Mouse (Mus musculus): ENCODE results near the gene Ipo8. TPM values are rescaled to one million over a fixed set of nuclear protein-coding genes. Genes with fewer than 3 reads are reported as not detected.
A peak's percentile ranks its signal among the peaks of the same experiment; 100 is the strongest.

Ipo8 gene
- 6.0 and 7.1 TPM in 2 replicates for polyA plus RNA-seq (2015; fragmentation: Nextera tagmentation; extraction: Ambion mirVana)

GRCm38 (mm10) chr6:148830748-148831727 lies at the start of gene Ipo8:
Gene Ipo8, minus strand, starts transcription at chr6:148831467.
- H3K4me2 ChIP-seq (ENCODE audit: low read depth, low read length), result peak within 1 kb of the TSS; percentile 78
- H3K9ac ChIP-seq (ENCODE audit: low read depth, low read length), result peak within 1 kb of the TSS; percentile 82
- no peaks in the 10 kb centered on the region for H3K27me3 ChIP-seq (ENCODE audit: control insufficient read depth, insufficient read depth, low read depth, low read length)
- peak; percentile 96 for ATAC-seq (ENCODE audit: low read depth)
- peaks cover 6% of the 10 kb centered on the region for H3K4me1 ChIP-seq (ENCODE audit: control insufficient read depth, low read depth, low read length)
- H3K27ac ChIP-seq (ENCODE audit: low read length), result peak within 1 kb of the TSS; percentile 57
- H3K9me3 ChIP-seq (replicated peaks; ENCODE audit: control insufficient read depth, low read length), result no peaks in the 10 kb centered on the region
- H3K36me3 ChIP-seq (ENCODE audit: control insufficient read depth, insufficient read depth), result no peaks in the 10 kb centered on the region; the same call in 1 of the 2 replicates
- peak within 1 kb of the TSS; percentile 83 for H3K4me3 ChIP-seq (ENCODE audit: low read depth, low read length)
- under 1% methylated on average over 47 of the region's 47 CpGs for WGBS (ENCODE audit: insufficient replicate concordance)

DNA sequence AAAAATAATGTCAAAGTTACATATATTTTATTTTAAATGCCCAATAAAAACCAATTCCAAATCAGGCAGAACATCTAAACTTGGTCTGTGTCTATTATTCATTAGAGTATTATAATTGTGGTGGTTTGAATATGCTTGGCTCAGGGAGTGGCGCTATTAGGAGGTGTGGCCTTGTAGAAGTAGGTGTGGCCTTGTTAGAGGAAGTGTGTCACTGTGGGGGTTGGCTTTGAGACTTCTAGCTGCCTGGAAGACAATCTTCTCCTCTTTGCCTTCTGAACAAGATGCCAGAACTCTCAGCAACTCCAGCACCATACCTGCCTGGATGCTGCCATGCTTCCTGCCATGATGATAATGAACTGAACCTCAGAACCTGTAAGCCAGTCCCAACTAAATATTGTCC lies 42.6 kb upstream of the Ipo8 start:
- ATAC-seq (ENCODE audit: low read depth), result no peak

GRCm38 (mm10) chr6:148845629-148846028 lies 14.4 kb upstream of the Ipo8 start:
- Histone ChIP-seq H3K4me3 (ENCODE audit: low read depth, low read length) (no peak overlapping the region), H3K9me3 (replicated peaks; ENCODE audit: control insufficient read depth, low read length) (no peaks in the 10 kb centered on the region), H3K27me3 (ENCODE audit: control insufficient read depth, insufficient read depth, low read depth, low read length) (no peaks in the 10 kb centered on the region), H3K36me3 (ENCODE audit: control insufficient read depth, insufficient read depth) (no peaks in the 10 kb centered on the region; the same call in 1 of the 2 replicates), H3K4me1 (ENCODE audit: control insufficient read depth, low read depth, low read length) (no peaks in the 10 kb centered on the region), H3K9ac (ENCODE audit: low read depth, low read length) (no peak overlapping the region), H3K4me2 (ENCODE audit: low read depth, low read length) (no peak overlapping the region), H3K27ac (ENCODE audit: low read length) (no peak overlapping the region)
- ATAC-seq (ENCODE audit: low read depth), result no peak

More for the DNA sequence above, 42.6 kb upstream of the Ipo8 start:
- Histone ChIP-seq H3K4me1 (ENCODE audit: control insufficient read depth, low read depth, low read length) (no peaks in the 10 kb centered on the region), H3K36me3 (ENCODE audit: control insufficient read depth, insufficient read depth) (no peaks in the 10 kb centered on the region), H3K27ac (ENCODE audit: low read length) (no peak overlapping the region), H3K9me3 (replicated peaks; ENCODE audit: control insufficient read depth, low read length) (no peaks in the 10 kb centered on the region), H3K4me3 (ENCODE audit: low read depth, low read length) (no peak overlapping the region), H3K9ac (ENCODE audit: low read depth, low read length) (no peak overlapping the region), H3K4me2 (ENCODE audit: low read depth, low read length) (no peak overlapping the region), H3K27me3 (ENCODE audit: control insufficient read depth, insufficient read depth, low read depth, low read length) (no peaks in the 10 kb centered on the region)
- WGBS (ENCODE audit: insufficient replicate concordance), result 73% methylated on average over 1 of the region's 1 CpGs

- Histone ChIP-seq H3K4me1 (ENCODE audit: control insufficient read depth, low read depth, low read length) (no peaks in the 10 kb centered on the region), H3K27ac (ENCODE audit: low read length) (no peak overlapping the region), H3K9ac (ENCODE audit: low read depth, low read length) (no peak overlapping the region), H3K4me2 (ENCODE audit: low read depth, low read length) (no peak overlapping the region), H3K36me3 (ENCODE audit: control insufficient read depth, insufficient read depth) (no peaks in the 10 kb centered on the region), H3K27me3 (ENCODE audit: control insufficient read depth, insufficient read depth, low read depth, low read length) (no peaks in the 10 kb centered on the region), H3K9me3 (replicated peaks; ENCODE audit: control insufficient read depth, low read length) (no peaks in the 10 kb centered on the region), H3K4me3 (ENCODE audit: low read depth, low read length) (no peak overlapping the region)
- no peak for ATAC-seq (ENCODE audit: low read depth)
- 82% methylated on average over 1 of the region's 1 CpGs for WGBS (ENCODE audit: insufficient replicate concordance)
Measured at GRCm38 (mm10) chr6:148841760-148842159, 10.5 kb upstream of the Ipo8 start.

GRCm38 (mm10) chr6:148838460-148838859 lies 7.2 kb upstream of the Ipo8 start:
- Histone ChIP-seq H3K4me1 (ENCODE audit: control insufficient read depth, low read depth, low read length) (no peaks in the 10 kb centered on the region), H3K36me3 (ENCODE audit: control insufficient read depth, insufficient read depth) (no peaks in the 10 kb centered on the region; the same call in 1 of the 2 replicates), H3K9me3 (replicated peaks; ENCODE audit: control insufficient read depth, low read length) (no peaks in the 10 kb centered on the region), H3K27ac (ENCODE audit: low read length) (no peak overlapping the region), H3K27me3 (ENCODE audit: control insufficient read depth, insufficient read depth, low read depth, low read length) (no peaks in the 10 kb centered on the region), H3K4me2 (ENCODE audit: low read depth, low read length) (no peak overlapping the region), H3K4me3 (ENCODE audit: low read depth, low read length) (no peak overlapping the region), H3K9ac (ENCODE audit: low read depth, low read length) (no peak overlapping the region)
- no peak for ATAC-seq (ENCODE audit: low read depth)

DNA sequence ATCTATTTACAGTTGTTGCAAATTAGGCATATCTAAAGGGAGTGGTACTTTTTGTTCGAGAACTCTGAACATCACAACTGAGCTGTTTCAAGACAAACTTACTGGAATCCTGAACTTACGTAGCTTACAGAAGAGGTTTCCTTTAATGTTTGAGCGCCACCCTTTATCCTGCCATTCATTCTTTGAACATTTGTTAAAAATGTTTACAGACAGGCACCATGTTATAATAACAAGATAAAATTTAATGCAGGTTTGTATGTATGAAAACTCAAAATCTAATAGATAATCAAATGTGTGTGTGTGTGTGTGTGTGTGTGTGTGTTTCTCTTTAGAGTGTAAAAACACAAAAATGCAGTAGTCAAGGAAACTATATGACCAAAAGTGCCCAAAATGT lies 458 bp upstream of the Ipo8 start:
- 14% methylated on average over 3 of the region's 3 CpGs for WGBS (ENCODE audit: insufficient replicate concordance)
- peak overlapping the region; percentile 83 for H3K4me3 ChIP-seq (ENCODE audit: low read depth, low read length)
- peak overlapping the region; percentile 78 for H3K4me2 ChIP-seq (ENCODE audit: low read depth, low read length)
- peaks cover 6% of the 10 kb centered on the region for H3K4me1 ChIP-seq (ENCODE audit: control insufficient read depth, low read depth, low read length)
- H3K9me3 ChIP-seq (replicated peaks; ENCODE audit: control insufficient read depth, low read length), result no peaks in the 10 kb centered on the region
- H3K36me3 ChIP-seq (ENCODE audit: control insufficient read depth, insufficient read depth), result no peaks in the 10 kb centered on the region; the same call in 1 of the 2 replicates
- peak overlapping the region; percentile 82 for H3K9ac ChIP-seq (ENCODE audit: low read depth, low read length)
- H3K27me3 ChIP-seq (ENCODE audit: control insufficient read depth, insufficient read depth, low read depth, low read length), result no peaks in the 10 kb centered on the region
- no peak for ATAC-seq (ENCODE audit: low read depth)
- H3K27ac ChIP-seq (ENCODE audit: low read length), result peak overlapping the region; percentile 57

GRCm38 (mm10) chr6:148830355-148830747 lies 916 bp downstream of the Ipo8 start:
- 1% methylated on average over 3 of the region's 3 CpGs for WGBS (ENCODE audit: insufficient replicate concordance)
- H3K4me3 ChIP-seq (ENCODE audit: low read depth, low read length), result peak overlapping the region; percentile 83
- peak overlapping the region; percentile 78 for H3K4me2 ChIP-seq (ENCODE audit: low read depth, low read length)
- H3K4me1 ChIP-seq (ENCODE audit: control insufficient read depth, low read depth, low read length), result peaks cover 6% of the 10 kb centered on the region
- no peak for ATAC-seq (ENCODE audit: low read depth)
- peak overlapping the region; percentile 82 for H3K9ac ChIP-seq (ENCODE audit: low read depth, low read length)
- no peaks in the 10 kb centered on the region for H3K27me3 ChIP-seq (ENCODE audit: control insufficient read depth, insufficient read depth, low read depth, low read length)
- H3K36me3 ChIP-seq (ENCODE audit: control insufficient read depth, insufficient read depth), result no peaks in the 10 kb centered on the region; the same call in 1 of the 2 replicates
- no peak overlapping the region for H3K27ac ChIP-seq (ENCODE audit: low read length)
- no peaks in the 10 kb centered on the region for H3K9me3 ChIP-seq (replicated peaks; ENCODE audit: control insufficient read depth, low read length)

DNA sequence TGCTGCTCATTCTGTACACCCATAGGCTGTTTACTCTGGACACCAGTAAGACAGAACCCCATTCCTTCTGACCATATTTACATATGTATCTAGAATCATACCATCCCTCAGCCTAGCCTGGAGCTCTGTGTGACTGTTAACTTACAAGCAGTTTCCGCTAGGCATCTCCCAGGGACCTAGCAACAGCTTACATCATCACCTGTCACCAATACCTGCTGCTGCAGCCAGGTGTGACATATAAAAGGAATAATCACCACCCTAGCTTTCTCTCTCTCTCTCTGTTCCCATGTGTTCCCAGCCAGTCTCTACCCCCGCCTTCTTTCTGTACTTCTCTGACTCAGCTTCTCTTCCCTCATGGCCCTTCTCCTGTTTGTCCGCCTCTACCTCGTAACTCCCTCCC lies 5.1 kb downstream of the Ipo8 start:
- no peaks in the 10 kb centered on the region; the same call in 1 of the 2 replicates for H3K36me3 ChIP-seq (ENCODE audit: control insufficient read depth, insufficient read depth)
- H3K27ac ChIP-seq (ENCODE audit: low read length), result no peak overlapping the region
- no peak overlapping the region for H3K9ac ChIP-seq (ENCODE audit: low read depth, low read length)
- H3K4me1 ChIP-seq (ENCODE audit: control insufficient read depth, low read depth, low read length), result peaks cover 6% of the 10 kb centered on the region
- no peaks in the 10 kb centered on the region for H3K9me3 ChIP-seq (replicated peaks; ENCODE audit: control insufficient read depth, low read length)
- H3K4me3 ChIP-seq (ENCODE audit: low read depth, low read length), result no peak overlapping the region
- no peak for ATAC-seq (ENCODE audit: low read depth)
- H3K4me2 ChIP-seq (ENCODE audit: low read depth, low read length), result no peak overlapping the region
- WGBS (ENCODE audit: insufficient replicate concordance), result 81% methylated on average over 4 of the region's 4 CpGs
- H3K27me3 ChIP-seq (ENCODE audit: control insufficient read depth, insufficient read depth, low read depth, low read length), result no peaks in the 10 kb centered on the region

All from liver, embryonic 16.5 days (tissue).